Mouse (Mus musculus) ovary, postnatal 10 days (tissue): ENCODE measurements around the gene Npb.

ENCODE experiments used
- DNase-seq: peaks from one replicate; pipeline ENCODE4 v3.0.0; 2022; ENCODE audit warnings: low spot score

Gene Npb

DNA sequence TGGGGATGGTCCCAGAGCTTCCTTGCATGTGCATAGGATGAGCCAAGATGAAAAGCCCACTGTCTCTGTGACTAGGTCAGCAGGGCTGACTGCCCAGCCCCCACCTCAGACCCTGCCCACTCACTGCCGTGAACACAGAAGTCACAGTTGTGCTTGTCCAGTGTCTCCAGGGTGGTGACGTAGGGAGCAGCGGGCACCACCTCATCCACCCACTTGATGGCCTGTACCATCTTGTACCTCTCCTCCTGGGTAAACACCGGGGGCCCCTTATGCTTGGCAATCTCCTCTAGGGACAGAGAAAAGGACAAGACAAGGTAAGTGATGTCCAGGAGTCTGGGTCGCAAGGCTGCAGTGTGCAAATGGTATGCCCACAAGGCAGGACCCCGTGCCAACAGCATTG is 6.9 kb downstream of the Npb start:
- no peak for DNase-seq

DNA sequence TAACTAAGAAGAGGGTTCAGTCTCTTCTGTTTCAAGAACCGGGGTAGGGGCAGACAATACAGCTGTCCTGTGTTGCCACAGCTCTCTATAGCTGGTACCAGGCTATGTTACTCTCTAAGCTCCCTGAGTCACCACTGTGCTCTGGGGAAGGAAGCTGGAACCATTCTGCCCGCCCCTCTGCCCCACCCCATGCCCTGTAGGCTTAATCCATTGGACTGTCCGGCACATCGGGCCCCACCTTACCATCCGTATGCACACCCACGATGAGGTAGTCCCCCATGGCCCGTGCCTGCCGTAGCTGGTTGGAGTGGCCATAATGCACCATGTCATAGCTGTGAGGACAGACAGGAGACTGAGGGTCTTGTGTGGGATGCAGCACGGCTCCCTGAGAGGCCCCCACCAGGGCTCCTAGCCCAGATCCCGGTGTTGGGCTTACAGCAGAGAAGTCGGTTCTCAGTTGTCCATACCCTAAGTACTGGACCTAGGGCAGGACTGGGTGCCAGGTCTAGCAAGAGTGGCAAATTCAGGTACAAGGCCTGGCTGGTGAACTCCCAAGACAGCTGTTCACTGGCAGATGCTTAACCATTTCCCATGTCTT is 7.4 kb downstream of the Npb start:
- no peak for DNase-seq

DNA sequence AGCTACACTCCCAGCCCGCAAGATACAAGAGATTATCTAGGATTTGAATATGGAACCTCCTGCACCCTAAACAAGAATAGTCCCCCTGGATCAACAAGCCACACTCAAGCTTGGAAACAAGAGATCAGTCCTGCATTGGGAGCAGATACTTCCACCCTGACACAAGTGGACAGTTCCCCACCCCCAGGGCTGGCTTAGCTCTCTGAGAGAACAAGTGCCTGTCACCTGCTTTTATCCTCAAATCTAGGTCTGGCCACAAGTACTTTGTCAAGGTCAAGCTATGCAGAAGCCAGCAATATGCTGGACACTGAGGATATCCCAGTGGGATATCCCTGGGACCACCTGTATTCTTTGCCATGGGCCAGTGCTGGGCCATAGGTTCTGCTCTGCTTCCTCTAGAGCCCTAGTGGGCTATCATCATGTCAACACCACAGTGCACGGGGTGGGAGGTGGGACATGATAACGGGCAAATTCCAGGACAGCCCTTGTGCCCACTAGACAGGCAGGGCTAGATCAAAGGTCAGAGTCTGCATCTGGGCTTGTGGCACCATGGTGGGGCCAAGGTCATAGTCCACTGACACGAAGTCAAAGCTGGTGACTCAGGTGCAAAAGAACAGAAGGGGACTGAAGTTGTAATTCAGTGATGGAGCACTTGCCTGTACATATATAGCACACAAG is 8.5 kb downstream of the Npb start:
- DNase-seq = no peak

DNA sequence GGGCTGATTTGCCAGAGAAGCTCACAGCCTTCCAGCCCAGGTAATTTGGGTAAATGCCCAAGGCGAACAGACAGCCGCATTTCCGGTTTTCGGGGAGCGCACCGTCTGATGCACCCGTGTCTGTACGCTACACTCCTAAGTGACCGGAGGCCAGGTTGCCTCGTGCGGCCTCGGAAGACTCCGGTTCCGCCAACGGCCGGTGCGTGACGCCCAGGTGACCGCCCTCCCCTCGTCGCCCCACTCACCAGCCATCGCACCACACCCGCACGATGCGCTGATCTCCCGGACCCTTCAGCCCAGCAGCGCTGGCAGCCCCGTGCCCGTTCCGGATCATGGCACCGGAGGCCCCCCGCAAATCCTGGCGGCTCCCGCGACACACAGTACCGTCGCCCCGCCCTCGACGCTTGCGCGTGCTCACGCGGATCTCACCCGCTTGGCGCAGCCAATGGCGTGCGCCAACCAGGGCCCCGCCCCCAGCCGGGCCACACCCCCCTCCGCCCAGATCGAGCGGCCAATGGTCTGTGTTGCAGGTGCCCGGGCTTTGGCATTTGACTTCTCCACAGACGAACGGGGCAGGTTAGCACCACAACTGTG is 9.3 kb downstream of the Npb start, which contains the start of gene Pcyt2:
Pcyt2 (minus strand) TSS at position 418 of the 594 bp plus-strand sequence.
- peak; percentile 53 for DNase-seq

DNA sequence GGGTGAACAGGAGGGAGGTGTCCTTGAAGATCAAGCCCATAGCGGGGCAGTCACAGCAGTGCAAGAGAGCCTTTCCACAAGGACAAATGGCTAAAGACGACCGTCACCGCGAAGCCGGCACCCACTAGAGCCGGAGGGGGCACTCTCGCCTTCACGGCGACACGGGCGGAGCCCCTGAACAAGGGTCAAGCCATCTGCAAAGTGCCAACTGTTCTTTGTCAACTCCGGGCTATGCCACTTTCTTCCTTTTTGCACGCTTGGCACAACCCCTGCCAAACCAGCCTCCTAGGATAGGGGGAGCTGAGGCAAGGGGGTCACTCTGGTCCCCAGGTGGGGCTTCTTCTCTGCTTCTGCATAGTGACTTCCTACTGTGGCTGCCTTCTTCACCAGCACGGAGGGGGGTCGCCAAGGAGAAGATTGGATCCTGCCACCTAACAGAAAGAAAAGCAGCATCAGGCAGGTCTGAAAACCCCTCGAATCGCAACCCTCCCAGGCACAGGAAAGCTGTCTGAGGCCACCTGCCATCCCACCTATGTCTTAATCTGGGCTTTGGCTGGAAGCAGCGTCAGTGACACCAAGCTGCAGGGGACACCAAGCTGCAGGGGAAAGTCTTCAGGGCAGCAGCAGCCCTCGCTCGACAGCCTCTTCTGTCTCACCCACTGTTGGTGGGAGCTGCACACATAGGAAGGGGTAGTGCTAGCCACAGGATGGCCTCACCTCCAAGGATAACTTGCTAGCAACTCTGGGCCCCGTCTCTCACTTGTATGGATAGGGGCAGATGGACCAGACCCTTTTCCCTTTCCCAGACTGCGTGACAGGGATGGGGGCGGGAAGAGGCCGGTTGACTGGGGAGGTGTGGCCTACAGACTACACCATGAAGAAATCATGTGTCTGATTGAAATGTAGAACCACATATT is 10.6 kb downstream of the Npb start:
- DNase-seq = no peak

DNA sequence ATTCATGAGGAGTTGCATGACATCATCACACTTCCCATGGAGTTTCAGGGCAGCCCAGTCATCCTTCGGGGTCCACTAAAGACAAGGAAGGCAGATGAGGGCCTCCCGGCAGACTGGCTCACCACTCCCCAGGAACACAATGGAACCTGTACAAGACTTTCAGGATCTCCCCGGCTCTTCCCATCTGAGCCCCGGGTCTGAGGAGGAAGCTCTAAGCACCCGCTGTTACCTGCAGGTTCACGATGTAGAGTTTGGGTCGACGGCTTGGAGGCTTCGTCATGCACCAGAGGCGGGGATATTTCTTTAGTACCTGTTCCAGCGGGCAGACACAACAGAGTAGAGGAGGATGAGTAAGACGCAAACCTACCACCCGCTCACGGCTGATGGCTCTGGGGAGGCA is 11.9 kb downstream of the Npb start:
- DNase-seq = no peak

DNA sequence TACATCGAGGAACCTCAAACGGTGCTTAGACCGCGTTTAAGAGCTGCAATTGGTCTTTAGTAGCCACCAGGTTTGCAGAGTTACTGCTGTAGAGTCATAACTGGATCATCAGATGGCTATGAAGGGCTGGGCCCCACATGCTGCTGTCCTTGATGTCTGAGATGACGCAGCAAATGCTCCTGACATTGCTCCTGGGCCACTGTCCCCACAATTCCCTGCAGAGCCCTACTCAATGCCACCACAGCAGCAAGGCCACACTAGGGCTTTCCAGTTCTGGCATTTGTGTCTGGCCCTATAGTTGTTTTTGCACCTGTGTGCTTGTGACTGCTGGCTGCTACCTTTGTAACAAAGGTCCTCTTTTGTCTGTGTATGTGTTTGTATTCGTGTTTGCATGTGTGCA is 14.5 kb downstream of the Npb start:
- no peak for DNase-seq

DNA sequence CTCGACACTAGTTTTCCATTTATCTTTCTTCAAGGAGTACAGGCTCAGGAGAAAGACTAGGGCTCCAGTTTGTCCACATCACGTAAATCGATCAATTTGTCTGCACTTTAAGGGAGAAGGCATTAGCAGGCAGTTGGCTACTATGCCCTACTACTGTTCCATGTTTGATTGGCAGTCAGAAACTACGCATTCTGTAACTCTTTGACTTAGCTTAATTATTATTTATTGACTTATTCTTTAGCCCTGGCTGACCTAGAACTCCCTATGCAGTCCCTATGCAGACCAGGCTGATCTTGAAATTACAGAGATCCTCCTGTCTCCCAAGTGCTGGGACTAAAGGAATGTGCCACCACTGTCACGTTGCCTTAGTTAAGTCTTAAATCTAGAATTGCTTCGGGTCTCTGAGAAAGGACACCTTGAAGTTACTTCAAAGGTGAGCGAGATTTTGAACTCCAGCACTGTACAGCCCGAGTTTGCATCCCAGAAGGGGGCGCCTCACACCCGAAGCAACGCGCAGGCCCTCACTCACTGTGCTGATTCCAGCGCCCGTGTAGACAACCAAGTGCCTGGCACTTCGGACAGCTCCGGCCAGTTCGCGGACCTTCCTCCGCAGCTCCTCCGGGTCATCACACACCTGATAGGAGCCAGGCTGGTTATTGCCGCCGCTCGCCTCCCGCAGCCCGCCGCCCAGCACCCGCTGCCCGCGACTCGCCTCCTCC is 15.8 kb downstream of the Npb start:
- no peak for DNase-seq

DNA sequence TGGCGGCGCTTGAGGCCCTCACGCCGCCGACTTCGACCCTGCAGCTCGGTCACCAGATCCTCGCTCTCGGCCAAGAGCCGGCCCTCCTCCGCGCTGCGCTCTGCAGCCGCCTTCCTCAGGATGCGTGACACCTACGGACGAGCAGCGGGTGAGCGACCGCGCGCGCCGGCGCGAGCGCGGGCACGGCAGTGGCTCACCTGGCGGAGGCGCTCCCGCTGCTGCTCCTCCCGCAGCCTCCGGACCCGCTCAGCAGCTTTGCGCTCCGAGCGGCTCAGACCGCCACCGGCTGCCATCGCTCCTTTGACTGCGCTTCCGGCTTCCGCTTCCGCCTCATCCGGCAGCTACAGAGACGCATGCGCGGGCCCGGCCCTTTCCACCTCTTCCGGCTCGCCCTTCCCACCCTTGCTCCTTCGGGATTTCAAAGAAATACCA is 16.4 kb downstream of the Npb start:
- no peak for DNase-seq

DNA sequence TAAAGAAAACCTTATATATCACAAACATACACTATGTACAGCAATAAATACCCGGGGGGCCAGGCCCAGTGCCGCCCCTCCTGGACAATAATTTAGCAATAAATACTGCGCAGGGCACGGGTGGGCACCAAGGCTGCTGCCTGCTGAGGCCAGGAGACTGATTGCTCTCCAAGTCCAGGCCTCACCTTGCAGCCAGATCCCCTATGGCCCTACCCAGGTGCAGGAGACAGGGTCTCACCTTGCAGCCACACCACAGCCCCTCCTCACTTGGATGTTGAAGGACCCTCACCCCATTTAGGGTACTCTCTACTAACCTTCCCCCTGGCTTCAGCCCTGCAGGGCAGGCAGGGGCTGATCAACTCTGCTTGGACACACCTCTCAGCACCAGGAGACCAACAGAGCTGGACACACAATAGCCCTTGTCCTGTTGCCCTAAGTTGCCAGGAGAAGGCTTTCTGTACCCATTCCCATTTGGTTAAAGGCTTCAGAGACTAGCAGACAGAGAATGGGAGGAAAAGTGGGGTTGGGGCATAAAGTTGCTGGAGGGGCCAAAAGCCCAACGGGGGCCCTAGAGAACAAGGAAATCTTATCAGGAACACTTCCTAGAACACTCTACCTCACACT is 17.0 kb downstream of the Npb start, which contains the start of gene Sirt7:
Sirt7 (minus strand) TSS at position 89 of the 624 bp plus-strand sequence.
- no peak for DNase-seq

DNA sequence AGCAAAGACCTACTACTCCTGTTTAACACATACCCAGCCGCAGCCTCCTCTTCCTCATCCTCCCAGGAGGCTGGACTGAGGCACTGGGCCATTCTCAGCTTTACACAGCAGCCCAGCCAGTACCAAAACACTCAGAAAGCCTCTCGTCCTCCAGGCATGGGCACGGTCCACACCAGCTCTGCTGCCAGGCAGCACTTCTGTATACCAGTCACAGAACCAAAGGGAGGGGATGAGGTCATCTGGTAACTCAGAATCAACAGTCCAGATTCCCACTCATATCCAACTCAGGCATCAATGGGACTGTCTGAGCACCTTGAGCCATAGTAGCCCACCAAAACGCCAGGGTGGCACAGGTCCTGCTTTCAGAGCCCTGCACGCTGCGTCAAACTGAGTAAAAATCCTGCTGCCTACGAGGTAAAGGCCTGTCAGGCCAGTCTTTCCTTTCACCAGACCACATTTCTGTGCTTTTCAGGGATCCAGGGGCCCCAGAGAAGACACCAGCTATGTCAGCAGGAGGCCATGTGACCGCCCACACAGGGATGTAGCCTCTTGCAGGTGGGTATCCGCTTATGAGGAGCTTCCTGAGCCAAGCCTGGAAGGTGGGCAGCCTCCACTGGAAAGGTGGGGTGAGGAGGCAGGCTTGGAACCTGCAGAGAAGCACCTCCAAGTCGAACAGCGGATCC is 18.6 kb downstream of the Npb start:
- no peak for DNase-seq

DNA sequence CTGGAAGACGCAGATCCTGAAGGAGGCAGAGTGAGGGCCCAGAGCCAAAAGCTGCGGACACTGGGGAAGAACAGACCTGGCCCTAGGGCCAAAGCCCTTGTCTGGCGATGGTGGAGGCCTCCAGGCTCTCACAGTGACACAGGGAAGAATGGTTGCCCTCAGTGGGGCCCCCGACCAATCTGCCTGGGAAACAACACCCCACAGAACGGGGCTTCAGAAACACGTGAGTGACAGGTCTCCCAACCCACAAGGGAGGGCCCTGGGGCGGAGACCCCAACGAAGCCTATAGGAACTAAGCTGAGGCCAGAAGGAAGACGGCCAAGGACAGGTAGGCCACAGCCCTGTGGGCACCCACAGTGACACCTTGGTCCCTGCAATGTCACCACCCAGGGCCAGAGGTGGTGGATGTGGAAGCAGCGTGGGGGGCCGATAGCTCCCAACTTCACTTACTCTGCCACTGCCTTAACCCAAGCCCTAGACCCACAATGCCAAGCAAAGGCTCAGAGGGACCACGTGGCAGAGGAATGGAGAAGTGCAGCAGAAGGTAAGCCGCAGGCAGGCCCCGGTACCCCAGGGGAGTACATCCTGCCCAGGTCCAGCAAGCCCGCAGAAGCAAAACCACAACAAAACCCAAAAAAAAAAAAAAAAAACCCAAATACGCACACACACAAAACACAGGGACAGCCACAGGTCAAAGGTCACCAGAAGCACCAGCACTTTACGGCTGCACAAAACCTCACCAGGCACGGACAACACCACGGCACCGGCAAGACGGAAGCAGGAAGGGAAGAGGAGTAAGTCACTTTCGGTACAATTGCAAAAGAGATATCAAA is 19.4 kb downstream of the Npb start:
- no peak for DNase-seq

DNA sequence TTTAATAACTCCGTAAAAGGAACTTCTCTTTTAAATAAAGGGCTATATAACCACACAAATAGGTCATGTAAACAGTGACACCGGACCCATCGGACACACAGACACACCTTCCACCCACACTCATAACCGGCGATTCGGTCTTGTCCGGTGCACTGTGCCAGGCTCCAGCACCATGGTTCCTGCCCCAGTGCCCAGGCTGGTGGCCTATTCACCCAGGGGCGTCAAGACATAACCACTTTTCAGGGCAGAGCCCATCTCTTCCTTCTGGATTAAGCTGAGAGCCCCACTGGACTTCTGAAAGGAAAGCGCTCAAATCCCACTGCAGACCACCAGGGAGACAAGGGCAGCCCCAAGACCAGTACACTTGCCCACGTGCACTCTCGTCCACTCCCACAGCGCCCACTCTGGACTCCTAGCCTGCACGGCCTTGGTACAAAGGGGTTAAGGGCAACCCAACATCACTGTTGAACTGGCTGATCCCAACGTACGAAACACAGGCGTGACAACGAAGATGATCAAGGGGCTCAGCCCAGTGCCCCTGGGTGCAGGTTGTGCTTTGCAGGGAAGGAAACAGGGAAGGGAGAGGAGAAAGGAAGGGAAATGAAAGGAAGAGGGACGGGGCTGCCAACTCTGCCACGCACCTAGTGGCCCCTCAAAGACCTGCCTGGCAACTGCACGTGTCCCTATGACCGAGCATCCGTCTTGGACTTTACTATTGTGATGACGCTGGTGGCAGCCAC is 20.5 kb downstream of the Npb start:
- no peak for DNase-seq

DNA sequence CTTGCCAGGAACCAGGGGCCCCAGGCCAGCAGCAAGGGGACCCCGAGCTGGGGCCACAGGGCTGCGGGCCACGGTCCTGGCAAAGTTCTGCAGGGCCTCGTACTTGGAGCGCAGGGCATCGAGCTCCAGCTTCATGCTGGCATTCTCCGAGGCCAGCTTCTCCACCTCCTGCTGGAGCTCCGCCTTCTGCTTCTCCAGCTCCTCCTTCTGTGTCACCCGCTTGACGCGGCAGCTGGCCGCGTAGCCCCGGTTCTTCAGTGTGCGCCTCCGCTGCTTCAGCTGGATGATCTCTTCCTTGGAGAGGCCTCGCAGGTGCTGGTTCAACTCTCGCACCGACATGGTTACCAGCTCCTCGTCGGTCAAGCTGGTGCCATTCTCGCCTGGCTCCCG is 21.1 kb downstream of the Npb start:
- DNase-seq = no peak

DNA sequence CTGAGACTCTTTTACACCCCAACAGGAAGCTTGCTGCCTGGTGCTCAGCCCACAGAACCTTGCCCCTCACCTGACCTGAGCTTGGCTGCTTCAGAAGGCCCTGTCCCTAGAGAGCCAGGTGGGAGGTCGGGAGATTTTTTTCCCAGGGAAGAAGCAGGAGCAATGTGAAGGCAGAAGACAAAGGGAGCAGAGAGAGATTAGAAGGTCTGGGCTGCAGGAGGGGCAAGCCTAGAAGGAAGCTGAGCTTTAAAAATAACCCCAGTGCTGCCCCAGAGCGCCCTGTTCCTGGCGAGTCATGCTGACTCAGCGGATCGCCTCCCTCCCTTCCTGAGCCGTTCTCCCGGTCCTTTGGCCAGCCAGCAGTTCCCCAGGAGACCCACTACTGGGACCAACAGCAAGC is 21.6 kb downstream of the Npb start:
- no peak for DNase-seq

DNA sequence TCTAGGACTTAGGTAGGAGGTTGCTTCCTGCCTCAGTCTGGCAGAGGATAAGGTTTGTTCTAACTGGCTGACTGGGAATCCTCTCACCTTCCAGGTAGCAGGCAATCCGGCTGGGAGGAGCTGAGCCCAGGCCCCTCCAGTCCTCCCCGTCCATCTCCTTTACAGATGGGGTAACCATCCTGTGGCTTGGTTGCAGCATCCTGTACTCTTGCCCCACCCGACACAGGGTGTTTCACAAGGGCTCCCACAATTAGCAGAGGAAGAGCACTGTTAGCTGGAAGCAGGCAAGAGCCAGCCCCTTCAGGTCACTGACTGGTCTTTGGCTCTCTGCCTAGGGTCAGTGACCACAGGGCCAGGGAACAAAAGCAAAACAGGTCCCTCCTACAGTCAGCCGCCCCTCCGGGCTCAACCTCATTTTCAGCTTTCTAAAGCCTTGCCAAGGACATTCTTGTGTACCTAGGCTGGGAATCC is 22.2 kb downstream of the Npb start:
- DNase-seq = no peak

DNA sequence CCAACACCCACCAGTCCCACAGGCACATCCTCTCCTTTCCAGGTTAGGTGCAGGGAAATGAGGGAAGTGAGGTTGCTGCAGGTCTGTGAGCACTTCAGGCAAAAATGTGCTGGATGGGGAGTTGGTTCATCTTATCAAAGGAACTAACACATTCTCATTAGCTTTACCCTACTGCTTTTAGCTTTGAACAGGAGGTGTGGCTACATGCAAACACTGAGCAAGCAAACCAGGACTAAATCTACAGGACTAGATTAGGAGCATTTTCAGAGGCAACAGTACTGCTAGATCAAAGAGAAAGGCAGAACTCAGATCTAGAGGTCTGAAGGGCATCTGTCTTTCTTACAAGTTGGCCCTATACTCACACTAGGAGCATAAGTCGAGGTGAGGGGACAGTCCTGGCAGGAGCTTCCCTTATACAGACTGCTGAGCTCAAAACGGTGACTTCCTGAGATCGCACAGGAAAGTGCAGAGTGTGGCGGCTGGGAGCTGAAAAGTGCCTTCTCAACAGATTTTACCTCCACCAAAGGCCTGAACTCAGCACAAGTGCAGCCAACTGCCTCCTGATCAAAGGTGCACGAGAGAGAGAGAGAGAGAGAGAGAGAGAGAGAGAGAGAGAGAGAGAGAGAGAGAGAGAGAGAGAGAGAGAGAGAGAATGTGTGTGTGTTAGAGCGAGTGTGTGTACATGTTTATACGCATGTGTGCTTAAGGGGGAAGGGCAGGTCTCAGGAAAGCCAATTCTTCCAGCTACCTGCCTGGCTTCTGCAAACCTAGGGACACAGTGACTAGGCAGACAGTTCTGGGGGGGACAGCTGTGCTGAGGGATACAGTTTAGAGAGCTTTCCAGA is 22.8 kb downstream of the Npb start:
- DNase-seq = no peak
